Mouse (Mus musculus): ENCODE results near the gene Clstn2. TPM values are rescaled to one million over a fixed set of nuclear protein-coding genes. Genes with fewer than 3 reads are reported as not detected.

The Clstn2 gene
- polyA plus RNA-seq, 1 experiment, result 0.19 TPM

DNA sequence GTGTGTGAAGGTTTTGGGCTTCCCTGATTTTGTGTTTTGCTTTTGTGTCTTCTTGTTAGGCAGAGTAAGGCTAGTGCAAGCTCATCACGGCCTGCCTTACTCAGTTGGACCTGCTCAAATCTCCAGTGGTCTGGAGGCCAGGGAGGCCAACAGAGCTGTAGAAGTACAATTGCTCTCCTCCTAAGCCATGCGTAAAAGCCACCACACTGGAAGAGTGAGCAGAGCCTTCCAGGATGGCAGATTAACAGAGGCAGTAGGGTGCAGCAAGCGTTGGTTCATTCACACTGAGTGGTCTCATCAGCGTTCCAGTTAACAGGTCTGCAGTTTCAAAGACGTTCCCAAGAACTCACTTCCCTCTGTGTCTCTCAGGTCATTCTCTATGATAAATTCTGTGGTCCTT, 612.1 kb downstream of the Clstn2 start:
- DNase-seq (ENCODE audit: low read depth, low spot score), result no peak

GRCm38 (mm10) chr9:97414876-97415668, 617.9 kb downstream of the Clstn2 start:
- WGBS, result 74% methylated on average over 6 of the region's 6 CpGs
- DNase-seq (ENCODE audit: low read depth, low spot score), result no peak

More for the DNA sequence above, 612.1 kb downstream of the Clstn2 start:
- WGBS, result 72% methylated on average over 5 of the region's 5 CpGs

- no peak for DNase-seq (ENCODE audit: low read depth, low spot score)
- 74% methylated on average over 2 of the region's 2 CpGs for WGBS
Observed at GRCm38 (mm10) chr9:97408142-97408541, 624.8 kb downstream of the Clstn2 start.

All from large intestine, adult 2 months (tissue).